Mouse (Mus musculus): ENCODE measurements around the gene Myg1.

- TF ChIP-seq CTCF (IDR thresholded peaks at IDR 0.05; ENCODE audit: control insufficient read depth, insufficient read depth, low read length) (no peak), POLR2A (IDR thresholded peaks at IDR 0.05; ENCODE audit: borderline replicate concordance, control insufficient read depth, low read depth, low read length) (no peak)
Observed at GRCm38 (mm10) chr15:102339612-102340011, 8.1 kb downstream of the Myg1 start.
